Mouse (Mus musculus) E14TG2a.4 (cell line): ENCODE measurements around the gene Arfip1.

Source experiments
- CTCF ChIP-seq: conservative IDR thresholded peaks from 2 replicates; pipeline ENCODE4 v1.5.1; 2014; ENCODE audit warnings: low read length
- NANOG ChIP-seq: IDR thresholded peaks from 2 replicates; pipeline ENCODE4 v1.6.1; 2014; ENCODE audit warnings: borderline replicate concordance, low read length, mixed read lengths
- POU5F1 ChIP-seq: IDR thresholded peaks from 2 replicates; pipeline ENCODE4 v1.6.1; 2014; ENCODE audit warnings: low read length, borderline replicate concordance

- TF ChIP-seq CTCF = no peak
- no peak for TF ChIP-seq NANOG
- TF ChIP-seq POU5F1 = no peak
These were observed 97.5 kb downstream of the Arfip1 start for GRCm38 (mm10) chr3:84484891-84485290.
